Mouse (Mus musculus) intestine, embryonic 15.5 days (tissue): Measurements from ENCODE around the gene Vmn2r115. TPM values are rescaled to one million over a fixed set of nuclear protein-coding genes. Genes with fewer than 3 reads are reported as not detected.
"Not testable (repeated sequence)": the region's sequence is repeated elsewhere in the genome, so short reads cannot be mapped to it uniquely, and the experiment has no call there.

Experiments used
- ATAC-seq: fragments of 200-750 bp; cut with Nextera tagmentation; 2 replicates; pipeline ENCODE4 v1.8.0; 2017; ENCODE audit warnings: moderate TSS enrichment, moderate library complexity
- H3K27ac ChIP-seq: fragments of 300-500 bp; sonication (generic); 2 replicates; pipeline ENCODE4 v1.5.1; 2015; ENCODE audit warnings: mild to moderate bottlenecking, inconsistent platforms
- H3K27me3 ChIP-seq: fragments of 300-500 bp; sonication (generic); replicated peaks from 2 replicates; pipeline ENCODE4 v1.6.1; 2015; ENCODE audit warnings: inconsistent platforms
- H3K36me3 ChIP-seq: fragments of 300-500 bp; sonication (generic); 2 replicates; pipeline ENCODE4 v1.6.1; 2015; ENCODE audit warnings: inconsistent platforms
- H3K4me1 ChIP-seq: fragments of 300-500 bp; sonication (generic); replicated peaks from 2 replicates; pipeline ENCODE4 v1.6.1; 2015; ENCODE audit warnings: inconsistent platforms
- H3K4me2 ChIP-seq: fragments of 300-500 bp; sonication (generic); replicated peaks from 2 replicates; pipeline ENCODE4 v1.6.1; 2015; ENCODE audit warnings: mild to moderate bottlenecking, inconsistent platforms
- H3K4me3 ChIP-seq: fragments of 300-500 bp; sonication (generic); replicated peaks from 2 replicates; pipeline ENCODE4 v1.5.1; 2015; ENCODE audit warnings: inconsistent platforms
- H3K9ac ChIP-seq: fragments of 300-500 bp; sonication (generic); 2 replicates; pipeline ENCODE4 v1.6.1; 2015; ENCODE audit warnings: inconsistent platforms
- H3K9me3 ChIP-seq: fragments of 300-500 bp; sonication (generic); 2 replicates; pipeline ENCODE4 v1.6.1; 2016; ENCODE audit warnings: inconsistent platforms
- WGBS: fragments of 180-500 bp; shearing (Covaris S2); methylation state at CpG from one replicate; pipeline ENCODE4 v1.1.7; 2015; 5-methylcytosine and 5-hydroxymethylcytosine counted together
- polyA plus RNA-seq: library from polyadenylated mRNA; unstranded; fragments of >200 nt; fragmentation: Nextera tagmentation; extraction: Ambion mirVana; gene quantifications from 2 replicates; pipeline ENCODE4 v1.2.1, GENCODE M21; 2015

Gene Vmn2r115
- polyA plus RNA-seq, result not detected in 2 replicates

DNA sequence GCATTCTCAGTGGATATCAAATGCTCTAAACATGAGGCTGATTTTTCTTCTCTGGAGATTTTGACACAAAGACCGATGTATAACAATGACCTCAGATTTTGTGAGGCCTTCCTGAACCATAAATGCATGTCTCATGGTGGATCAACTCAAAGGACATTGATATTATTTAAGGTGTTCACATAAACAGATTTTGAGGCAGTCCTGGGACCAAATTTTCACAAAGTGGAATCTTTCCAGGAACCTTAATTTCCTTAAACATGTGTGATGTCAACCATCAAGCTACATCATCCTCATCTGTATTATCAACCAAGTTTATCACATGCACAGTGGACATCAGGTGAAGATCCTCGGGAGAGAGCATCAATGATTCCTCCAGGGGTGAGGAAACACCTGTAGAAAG, at the start of gene Vmn2r115:
Gene Vmn2r115 (plus strand): TSS at position 301 of the 400 bp plus-strand sequence.
- H3K36me3 ChIP-seq, H3K4me1 ChIP-seq, H3K9me3 ChIP-seq, H3K4me3 ChIP-seq, H3K9ac ChIP-seq, H3K27me3 ChIP-seq, H3K4me2 ChIP-seq, ATAC-seq, H3K27ac ChIP-seq: not testable (repeated sequence)
- WGBS, result 52% methylated on average over 2 of the region's 2 CpGs

DNA sequence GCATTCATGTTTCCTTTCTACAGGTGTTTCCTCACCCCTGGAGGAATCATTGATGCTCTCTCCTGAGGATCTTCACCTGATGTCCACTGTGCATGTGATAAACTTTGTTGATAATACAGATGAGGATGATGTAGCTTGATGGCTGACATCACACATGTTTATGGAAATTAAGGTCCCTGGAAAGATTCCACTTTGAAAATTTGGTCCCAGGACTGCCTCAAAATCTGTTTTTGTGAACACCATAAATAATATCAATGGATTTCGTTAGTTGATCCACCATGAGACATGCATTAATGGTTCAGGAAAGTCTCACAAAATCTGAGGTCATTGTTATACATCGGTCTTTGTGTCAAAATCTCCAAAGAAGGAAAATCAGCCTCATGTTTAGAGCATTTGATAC, 31.1 kb upstream of the Vmn2r115 start, which contains the start of gene Vmn2r114:
Gene Vmn2r114 (minus strand): TSS at position 101 of the 400 bp plus-strand sequence.
- WGBS, result 67% methylated on average over 2 of the region's 2 CpGs
- not testable (repeated sequence) for H3K9ac ChIP-seq, H3K27me3 ChIP-seq, H3K4me2 ChIP-seq, H3K4me3 ChIP-seq, H3K27ac ChIP-seq, ATAC-seq, H3K4me1 ChIP-seq, H3K36me3 ChIP-seq, H3K9me3 ChIP-seq

DNA sequence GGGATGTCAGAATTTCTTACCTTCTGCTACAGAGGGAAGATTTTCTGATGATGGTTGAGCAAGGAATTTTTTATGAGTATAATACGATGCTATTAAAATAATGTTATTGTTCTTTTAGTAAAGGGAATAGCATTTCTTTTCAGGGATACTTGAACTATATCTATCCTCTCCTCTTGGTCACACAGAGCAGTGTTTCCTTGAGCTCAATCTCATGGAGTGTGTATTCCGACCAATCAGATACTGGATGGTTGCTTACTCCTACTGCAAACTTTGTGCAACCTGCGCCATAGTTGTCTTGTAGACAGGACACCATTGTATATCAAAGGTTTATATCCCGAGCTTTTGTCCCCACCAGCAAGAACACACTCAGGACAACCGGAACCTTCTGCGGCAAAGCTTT, 12.9 kb upstream of the Vmn2r115 start:
- Histone ChIP-seq H3K4me3 (no peak overlapping the region), H3K4me2 (no peak overlapping the region), H3K27ac (no peak overlapping the region), H3K9ac (no peak overlapping the region), H3K9me3 (no peaks in the 10 kb centered on the region), H3K27me3 (no peaks in the 10 kb centered on the region), H3K36me3 (no peaks in the 10 kb centered on the region), H3K4me1 (no peaks in the 10 kb centered on the region)
- 74% methylated on average over 6 of the region's 6 CpGs for WGBS
- ATAC-seq, result no peak

DNA sequence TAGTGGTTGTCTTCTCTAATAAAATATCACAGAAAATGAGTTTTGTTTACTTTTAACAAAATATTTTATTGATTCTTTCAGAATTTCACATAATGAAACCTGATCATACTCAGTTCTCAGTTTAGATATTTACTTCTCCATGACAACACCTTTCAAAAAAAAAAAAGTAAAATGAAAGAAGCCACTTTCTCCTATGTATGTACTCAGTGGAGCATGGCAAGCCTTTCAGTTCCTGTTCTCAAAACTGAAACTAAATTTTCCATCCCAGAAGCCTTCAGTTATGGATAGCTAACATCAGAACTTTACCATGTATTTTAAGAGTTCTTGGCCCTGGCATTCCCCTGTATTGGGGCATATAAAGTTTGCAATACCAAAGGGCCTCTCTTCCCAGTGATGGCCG, 8.1 kb downstream of the Vmn2r115 start:
- Histone ChIP-seq H3K4me2 (no peak overlapping the region), H3K36me3 (no peaks in the 10 kb centered on the region), H3K9ac (no peak overlapping the region), H3K4me3 (no peak overlapping the region), H3K4me1 (no peaks in the 10 kb centered on the region), H3K9me3 (no peaks in the 10 kb centered on the region), H3K27me3 (no peaks in the 10 kb centered on the region), H3K27ac (no peak overlapping the region)
- WGBS, result 68% methylated on average over 1 of the region's 1 CpGs
- ATAC-seq, result no peak

DNA sequence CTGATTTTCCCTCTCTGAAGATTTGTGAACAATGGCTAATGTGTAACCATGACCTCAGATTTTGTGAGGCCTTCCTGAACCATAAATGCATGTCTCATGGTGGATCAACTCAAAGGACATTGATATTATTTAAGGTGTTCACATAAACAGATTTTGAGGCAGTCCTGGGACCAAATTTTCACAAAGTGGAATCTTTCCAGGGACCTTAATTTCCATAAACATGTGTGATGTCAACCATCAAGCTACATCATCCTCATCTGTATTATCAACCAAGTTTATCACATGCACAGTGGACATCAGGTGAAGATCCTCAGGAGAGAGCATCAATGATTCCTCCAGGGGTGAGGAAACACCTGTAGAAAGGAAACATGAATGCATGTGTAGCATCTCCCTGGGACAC, 40.8 kb downstream of the Vmn2r115 start, which contains the start of gene Vmn2r116:
Gene Vmn2r116 (plus strand): TSS at position 301 of the 400 bp plus-strand sequence.
- not testable (repeated sequence) for H3K4me1 ChIP-seq, H3K9ac ChIP-seq, H3K27ac ChIP-seq, H3K4me3 ChIP-seq, H3K9me3 ChIP-seq, H3K27me3 ChIP-seq, H3K4me2 ChIP-seq, ATAC-seq, H3K36me3 ChIP-seq

Other genes with a start within 250 kb of the Vmn2r115 start
- 7.2 and 8.3 TPM in 2 replicates for gene Zfp40, start 150.5 kb upstream of the Vmn2r115 start, polyA plus RNA-seq
- gene Vmn2r114, start 31.2 kb upstream of the Vmn2r115 start, polyA plus RNA-seq, result not detected in 2 replicates
- not detected in 2 replicates for gene Vmn2r116, start 40.9 kb downstream of the Vmn2r115 start, polyA plus RNA-seq
- gene Vmn2r117, start 136.0 kb downstream of the Vmn2r115 start, polyA plus RNA-seq, result not detected in 2 replicates
- gene Zfp213, start 220.5 kb downstream of the Vmn2r115 start, polyA plus RNA-seq, result 15.2 and 17.7 TPM in 2 replicates